Mouse (Mus musculus) testis, postnatal 14 days (tissue): ENCODE measurements around the gene Kcnh5.

Experiments used
- DNase-seq: peaks from one replicate; pipeline ENCODE4 v3.0.0; 2021; ENCODE audit warnings: low spot score

The Kcnh5 gene

DNA sequence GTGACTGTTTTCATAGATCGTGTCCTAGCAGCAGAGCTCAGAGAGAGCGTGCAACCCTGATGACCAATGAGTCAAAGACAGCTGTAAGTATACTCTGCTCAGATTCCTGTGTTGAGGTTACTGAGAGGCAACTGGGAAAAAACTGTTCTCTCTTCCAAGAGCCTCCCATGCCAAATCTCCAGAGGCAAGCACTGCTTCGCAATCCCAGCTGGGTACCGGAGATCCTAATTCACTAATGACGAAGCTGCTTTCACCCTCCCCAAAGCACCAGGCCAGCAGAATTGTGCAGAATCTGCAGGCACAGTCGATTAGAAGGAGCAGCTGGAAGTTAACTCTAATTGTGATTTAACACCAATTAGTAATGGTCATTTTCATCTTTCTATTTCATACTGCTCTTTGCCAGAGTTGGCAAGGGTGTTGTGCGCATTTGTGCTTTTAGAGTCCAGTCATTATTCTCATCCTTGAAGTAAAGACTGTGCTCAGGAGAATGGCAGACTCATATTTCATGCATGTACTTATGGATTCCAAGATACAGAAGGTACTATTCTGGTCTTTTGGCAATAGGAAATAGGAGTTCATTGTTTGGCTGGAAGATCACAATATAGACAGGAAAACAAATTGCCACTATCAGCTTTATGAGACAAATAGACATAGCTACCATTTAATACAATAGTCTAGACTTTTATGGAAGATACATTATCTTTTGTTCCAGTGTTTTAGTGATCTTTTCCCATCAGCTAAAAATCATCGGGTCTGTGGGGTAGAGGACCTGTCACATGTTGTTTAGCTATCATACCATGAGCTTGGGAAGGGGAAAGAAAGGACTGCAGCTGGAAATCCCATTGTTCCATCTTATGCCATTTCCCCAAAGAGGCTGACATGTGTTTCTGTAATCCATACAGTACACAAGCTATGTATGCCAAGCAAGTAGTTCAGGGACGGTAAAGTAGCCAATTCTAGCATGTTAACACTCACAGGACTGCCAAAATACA lies 225.7 kb downstream of the Kcnh5 start:
- DNase-seq = no peak

DNA sequence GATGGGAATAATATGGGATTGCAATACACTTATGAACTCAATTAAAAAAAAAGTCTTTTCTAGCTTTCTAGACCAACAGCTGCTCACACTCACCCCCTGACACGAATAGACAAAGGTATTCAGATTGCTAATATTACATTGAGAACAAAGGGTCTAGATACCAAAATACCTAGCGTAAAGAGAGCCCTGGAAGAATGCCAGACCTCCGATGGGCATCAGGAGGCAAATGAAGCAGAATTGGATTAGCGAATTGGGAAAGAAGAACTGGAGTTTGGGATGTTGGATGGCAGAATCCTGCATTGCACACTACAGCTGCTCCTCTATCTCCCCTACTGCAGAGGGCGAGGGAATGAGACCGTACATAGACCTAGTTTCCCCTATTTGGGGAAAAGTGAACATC lies 275.8 kb downstream of the Kcnh5 start:
- DNase-seq = no peak

DNA sequence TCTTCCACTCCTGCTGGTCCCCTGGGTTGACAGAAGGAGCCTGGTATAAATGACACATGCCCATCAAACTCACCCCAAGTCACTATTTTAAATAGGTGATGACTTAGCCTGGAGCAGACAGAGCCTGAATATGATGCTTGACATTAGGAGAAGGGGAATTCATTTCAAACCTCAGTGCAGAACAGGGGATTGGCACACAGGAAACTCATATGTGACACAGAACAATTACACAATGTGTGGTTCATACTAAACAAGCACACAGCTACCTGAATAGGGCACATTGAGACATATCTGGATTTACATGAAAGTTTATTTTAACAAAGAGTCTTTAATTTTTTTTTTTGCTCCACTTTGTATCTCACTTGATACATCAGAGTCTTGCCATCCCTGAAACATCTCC lies 276.4 kb downstream of the Kcnh5 start:
- no peak for DNase-seq

DNA sequence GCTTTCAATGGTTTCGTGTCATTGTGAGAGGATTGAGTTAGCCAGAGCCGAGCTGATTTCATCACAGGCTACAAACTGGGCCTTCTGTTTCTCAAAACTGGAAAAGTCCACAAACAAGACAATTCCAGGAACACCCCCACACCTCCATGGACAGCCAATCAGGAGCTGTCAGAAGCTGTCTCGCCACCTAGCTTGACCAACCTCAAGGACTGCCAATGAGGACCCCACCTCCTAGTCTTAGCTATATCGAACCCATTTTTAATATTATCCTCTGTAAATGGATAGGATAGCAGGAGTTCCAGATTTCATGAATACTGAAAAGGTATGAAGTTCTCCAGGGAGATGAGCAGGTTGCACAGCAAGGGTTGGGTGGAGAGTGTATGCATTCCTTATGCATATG lies 278.1 kb downstream of the Kcnh5 start:
- no peak for DNase-seq

DNA sequence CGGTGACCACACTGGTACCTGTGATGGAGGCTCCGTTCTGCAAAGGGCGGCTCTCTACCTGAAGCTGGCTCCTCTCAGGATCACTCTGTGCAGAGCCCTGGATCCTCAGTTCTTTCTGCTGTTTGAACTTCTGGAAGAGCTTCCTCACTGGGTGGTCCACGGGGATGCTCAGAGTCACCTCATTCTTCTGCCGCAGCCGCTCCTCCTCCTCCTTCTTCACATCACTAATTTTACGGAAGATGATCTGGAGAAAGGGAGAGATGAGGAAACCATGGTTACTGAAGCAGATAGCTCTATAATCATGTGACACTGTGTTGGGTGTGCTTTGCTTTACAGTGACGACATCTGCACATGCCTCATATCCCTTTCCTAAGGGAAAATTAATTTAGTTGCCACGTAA lies 278.9 kb downstream of the Kcnh5 start:
- no peak for DNase-seq

DNA sequence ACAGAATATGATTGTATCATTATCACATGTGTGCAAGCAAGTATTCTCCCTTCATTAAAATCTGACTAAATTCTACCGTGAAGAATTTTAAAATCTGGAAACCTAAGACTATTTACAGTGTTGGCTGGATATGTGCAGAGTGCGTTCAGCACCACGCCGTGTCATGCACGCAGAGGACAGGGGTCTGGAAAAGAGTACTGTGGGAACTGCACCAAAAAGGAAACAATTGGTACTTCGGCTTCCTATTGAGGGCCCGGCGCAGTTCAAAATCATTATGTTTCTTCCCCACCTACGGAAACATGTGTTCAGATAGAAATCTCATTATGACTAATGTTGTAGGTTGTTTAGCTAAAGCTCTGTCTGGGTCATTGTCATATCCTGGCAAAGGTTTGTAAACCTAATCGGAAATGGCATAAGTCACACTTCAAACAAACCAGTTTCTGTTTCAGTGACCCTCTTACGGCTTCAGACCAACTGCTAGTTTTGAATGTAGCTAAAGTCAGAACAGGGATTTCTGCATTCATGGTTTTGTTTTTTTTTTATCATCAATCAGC lies 282.2 kb downstream of the Kcnh5 start:
- DNase-seq = peak; percentile 7

DNA sequence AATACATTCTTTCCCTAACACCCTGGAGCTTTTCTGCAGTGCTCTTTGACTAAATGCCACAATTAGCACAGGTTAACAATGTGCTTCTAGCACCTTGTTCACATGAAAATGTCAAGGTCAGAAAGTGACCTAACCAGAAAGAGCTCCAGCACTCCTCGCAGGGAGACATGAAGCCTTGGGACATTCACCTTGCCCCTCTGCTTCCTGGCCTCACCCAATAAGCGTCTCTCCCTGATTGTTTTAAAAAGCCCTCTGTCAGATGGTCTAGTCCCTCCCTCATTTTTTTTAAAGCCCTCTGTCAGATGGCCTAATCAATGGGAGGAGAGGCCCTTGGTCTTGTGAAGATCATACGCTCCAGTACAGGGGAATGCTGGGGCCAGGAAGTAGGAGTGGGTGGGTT lies 287.7 kb downstream of the Kcnh5 start:
- no peak for DNase-seq

DNA sequence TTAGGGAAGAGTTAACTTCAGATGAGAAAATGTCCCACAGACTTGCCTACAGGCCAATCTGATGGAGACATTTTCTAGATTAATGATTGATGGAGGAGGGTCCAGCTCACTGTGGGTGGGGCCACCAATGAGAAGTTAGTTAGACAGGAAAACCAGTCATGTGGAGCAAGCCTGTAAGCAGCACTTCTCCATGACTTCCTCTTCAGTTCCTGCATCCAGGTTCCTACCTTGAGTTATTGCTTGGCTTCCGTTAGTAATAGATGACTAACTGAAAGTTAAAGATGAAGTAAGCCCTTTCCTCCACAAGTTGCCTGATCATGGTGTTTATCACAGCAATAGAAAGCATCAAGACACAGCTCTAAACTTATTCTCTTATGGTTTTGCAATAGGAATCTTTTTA lies 290.1 kb downstream of the Kcnh5 start:
- no peak for DNase-seq

DNA sequence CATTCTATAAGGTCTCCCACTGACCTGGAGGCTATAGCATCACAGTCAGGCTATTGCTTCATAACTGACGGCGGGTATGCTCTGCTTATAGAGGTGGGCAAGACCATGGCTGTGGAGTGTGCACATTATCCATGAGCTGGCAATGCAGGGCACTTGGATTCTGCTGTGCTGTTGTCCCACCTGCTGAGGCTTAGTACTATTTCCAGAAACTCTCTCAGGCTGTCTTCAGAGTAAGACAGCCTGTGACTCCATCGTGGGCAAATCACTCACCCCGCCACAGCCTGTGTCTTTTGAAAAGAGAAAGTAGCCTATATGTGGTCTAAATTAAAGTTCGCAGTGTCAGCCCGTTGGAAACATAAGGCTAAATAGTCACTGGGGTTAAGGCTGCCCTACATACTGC lies 295.8 kb downstream of the Kcnh5 start:
- no peak for DNase-seq

DNA sequence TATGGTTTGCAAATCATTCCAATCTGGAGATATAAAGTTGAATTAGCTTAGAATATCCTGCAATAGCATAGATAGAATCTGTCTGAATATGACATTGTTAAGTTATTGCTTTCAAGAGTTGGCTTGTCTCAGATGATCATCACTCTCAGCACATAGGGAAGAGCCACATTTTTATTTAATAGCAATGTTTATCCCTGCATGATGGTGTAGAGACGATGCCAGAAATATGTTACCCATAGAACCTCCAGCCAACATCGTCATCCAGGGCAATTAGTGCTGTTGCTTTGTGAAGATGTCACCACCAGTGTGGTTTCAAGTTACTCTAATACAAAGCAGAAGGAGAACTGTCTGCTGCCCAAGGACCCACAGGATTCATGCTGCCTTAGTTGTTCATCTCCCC lies 321.5 kb downstream of the Kcnh5 start:
- DNase-seq = no peak

DNA sequence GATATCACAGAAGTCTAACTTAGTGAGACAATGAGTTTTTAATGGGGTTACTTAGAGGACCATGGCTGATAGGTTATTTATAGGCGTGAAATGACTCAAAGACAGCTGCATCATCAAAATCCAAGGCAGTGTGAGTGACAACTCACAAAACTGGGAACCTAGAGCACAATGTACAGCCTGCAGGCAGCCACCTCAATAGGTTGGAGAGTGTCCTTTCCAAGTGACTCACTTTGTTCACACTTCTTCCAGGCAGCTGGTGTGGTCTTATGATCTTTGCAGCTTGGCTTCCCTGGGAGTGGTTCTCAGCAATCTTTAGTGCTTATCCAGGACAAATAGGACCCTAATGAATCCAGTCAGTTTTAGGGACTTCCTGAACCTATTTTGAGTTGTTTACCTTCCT lies 322.9 kb downstream of the Kcnh5 start:
- DNase-seq = no peak

DNA sequence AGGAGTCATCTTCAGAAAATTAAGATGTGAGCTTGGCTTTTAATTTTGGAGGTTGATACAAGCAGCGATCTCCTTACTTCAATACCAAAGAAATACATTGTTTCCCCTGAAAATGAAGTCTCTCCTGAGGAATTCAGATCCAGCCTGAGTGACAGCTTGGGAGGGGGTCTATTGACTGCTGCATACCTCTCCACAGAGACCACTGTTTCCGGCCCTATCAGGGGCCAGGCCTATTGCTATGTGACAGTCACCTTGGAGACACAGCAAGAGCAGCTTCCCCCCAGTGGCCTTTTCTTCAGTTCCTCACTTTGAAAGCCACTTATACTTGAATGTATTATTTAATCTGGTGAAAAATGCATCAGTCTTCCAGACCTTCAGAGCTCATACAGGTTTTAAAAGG lies 326.8 kb downstream of the Kcnh5 start:
- DNase-seq = no peak

DNA sequence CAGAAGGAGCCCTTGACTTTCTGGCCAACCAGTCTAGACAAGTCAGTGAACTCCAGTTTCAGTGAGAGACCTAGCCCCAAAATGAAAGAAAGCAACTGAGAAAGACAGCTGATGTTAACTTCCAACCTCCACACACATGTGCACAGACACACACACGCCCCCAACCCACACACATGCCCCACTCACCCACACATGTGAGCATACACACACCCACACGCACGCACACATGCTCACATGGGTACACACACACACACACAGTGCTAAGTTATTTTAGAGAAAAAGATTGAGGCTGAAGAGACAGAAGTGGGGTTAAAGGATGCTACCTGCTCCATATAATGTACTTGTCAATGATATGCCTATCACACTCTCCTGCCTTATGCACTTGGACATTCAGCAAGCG lies 327.2 kb downstream of the Kcnh5 start:
- DNase-seq = no peak

DNA sequence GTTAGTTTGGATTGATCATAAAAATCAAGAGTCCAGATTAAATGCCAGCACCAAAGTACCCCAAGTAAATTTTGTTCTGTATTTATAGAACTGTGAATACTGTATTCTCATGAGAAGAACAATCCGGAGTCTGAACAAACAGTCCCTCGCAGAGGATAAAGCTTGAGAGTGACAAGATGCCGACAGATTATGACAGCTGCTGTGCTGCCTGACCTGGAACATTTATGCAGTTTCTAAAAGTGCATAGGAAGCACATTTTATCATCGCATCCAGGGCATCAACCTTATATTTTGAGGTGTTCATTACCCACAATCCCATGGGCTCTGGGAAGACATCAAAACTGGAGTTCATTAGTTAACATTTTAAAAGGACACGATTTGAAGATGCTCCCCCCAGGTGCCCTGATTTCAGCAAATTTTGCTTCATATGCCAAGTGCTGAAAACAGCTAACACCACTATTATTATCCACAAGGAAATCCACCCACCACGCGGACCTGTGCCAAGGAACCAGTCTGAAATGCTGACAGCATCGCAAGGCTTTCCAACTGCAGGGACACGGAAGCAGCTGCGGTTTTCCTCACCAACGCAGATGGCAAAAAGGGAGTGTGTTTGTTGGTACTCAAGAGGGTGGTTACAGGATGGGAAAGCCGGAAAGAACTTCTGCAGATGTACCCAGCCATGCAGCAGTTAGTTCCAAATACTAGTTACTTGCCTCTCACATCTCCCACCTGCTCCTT lies 328.4 kb downstream of the Kcnh5 start:
- no peak for DNase-seq
